8 mouse cellular contexts compared by ENCODE assay signal in the genomic region with DNA sequence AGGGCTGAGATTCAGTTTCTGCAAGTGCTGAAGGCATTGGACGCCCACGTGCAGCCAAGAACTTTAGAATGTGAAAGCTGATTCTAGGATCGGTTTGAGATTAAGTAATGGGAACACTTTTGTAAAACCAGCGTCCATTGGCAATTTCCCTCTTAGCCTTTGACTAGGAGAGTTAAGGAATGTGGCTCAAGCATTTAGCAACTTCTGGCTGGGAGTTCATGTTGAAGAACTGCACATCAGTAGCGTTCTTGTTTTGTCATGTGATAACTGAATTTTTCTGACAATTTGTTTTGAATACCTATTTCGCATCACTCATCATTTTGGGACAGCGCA. TPM values are rescaled to one million over a fixed set of nuclear protein-coding genes. Genes with fewer than 3 reads are reported as not detected.
DNase-seq lines count a peak whose midpoint lies in the region; ATAC-seq and TF ChIP-seq lines count a peak whose summit lies in the region.

No protein-coding gene starts in this region.

- no peak for DNase-seq in liver, adult 2 months (ENCODE audit: extremely low read depth, low read depth, low spot score)
- no peak for DNase-seq in liver
- DNase-seq in embryonic facial prominence, embryonic 14.5 days (ENCODE audit: low spot score): no peak
- no peak for DNase-seq in thymus, postnatal 0 days (ENCODE audit: low spot score)
- DNase-seq in urinary bladder, postnatal 36 days (ENCODE audit: low spot score in 2 of 2): no peak
- DNase-seq in adrenal gland, adult 18-20 months (ENCODE audit: low spot score in 2 of 2): no peak

- ATAC-seq in embryonic facial prominence, embryonic 14.5 days (ENCODE audit: low read depth): no peak
- no peak; the same call in none of the 2 replicates for ATAC-seq in intestine, embryonic 16.5 days
- ATAC-seq in neural tube, embryonic 14.5 days (ENCODE audit: low read depth): peak; percentile 12

- peak overlapping the region; percentile 80 for H3K4me2 ChIP-seq in embryonic facial prominence, embryonic 14.5 days (ENCODE audit: low read depth, low read length)
- peak overlapping the region; percentile 79 for H3K4me2 ChIP-seq in intestine, embryonic 16.5 days (ENCODE audit: low read depth, low read length)
- H3K4me2 ChIP-seq in neural tube, embryonic 14.5 days (ENCODE audit: low read depth, low read length): peak overlapping the region; percentile 85

- peak overlapping the region; percentile 91 for H3K4me3 ChIP-seq in liver, adult 2 months (ENCODE audit: insufficient read depth, low read depth, low read length)
- H3K4me3 ChIP-seq in embryonic facial prominence, embryonic 14.5 days (ENCODE audit: low read depth, low read length): peak overlapping the region; percentile 85
- H3K4me3 ChIP-seq in intestine, embryonic 16.5 days (ENCODE audit: low read length): peak overlapping the region; percentile 89
- H3K4me3 ChIP-seq in neural tube, embryonic 14.5 days (ENCODE audit: low read depth, low read length): peak overlapping the region; percentile 76

- no peak overlapping the region; the same call in 1 of the 2 replicates for H3K27ac ChIP-seq in liver, adult 2 months (replicated peaks; ENCODE audit: insufficient read depth, low read depth, low read length)
- H3K27ac ChIP-seq in embryonic facial prominence, embryonic 14.5 days (replicated peaks; ENCODE audit: low read depth, low read length): no peak overlapping the region
- peak overlapping the region; percentile 45; the same call in 1 of the 2 replicates for H3K27ac ChIP-seq in intestine, embryonic 16.5 days (ENCODE audit: low read length)
- peak overlapping the region; percentile 67; the same call in 1 of the 2 replicates for H3K27ac ChIP-seq in neural tube, embryonic 14.5 days (ENCODE audit: low read depth, low read length)

- H3K9ac ChIP-seq in liver, adult 2 months (ENCODE audit: low read depth, low read length): peak overlapping the region; percentile 25
- H3K9ac ChIP-seq in embryonic facial prominence, embryonic 14.5 days (ENCODE audit: low read depth, low read length): peak overlapping the region; percentile 86
- peak overlapping the region; percentile 87 for H3K9ac ChIP-seq in intestine, embryonic 16.5 days (ENCODE audit: low read depth, low read length)
- H3K9ac ChIP-seq in neural tube, embryonic 14.5 days (replicated peaks; ENCODE audit: low read depth, low read length): peak overlapping the region; percentile 68

- TF ChIP-seq CTCF in liver, adult 2 months (IDR thresholded peaks at IDR 0.05; ENCODE audit: low read depth, low read length): no peak

- peaks cover 6% of the 10 kb centered on the region; the same call in 1 of the 2 replicates for H3K36me3 ChIP-seq in liver, adult 2 months (ENCODE audit: control insufficient read depth, insufficient read depth, low read length)
- H3K36me3 ChIP-seq in embryonic facial prominence, embryonic 14.5 days (ENCODE audit: control insufficient read depth, insufficient read depth, low read length): peaks cover 3% of the 10 kb centered on the region; the same call in 1 of the 2 replicates
- H3K36me3 ChIP-seq in intestine, embryonic 16.5 days (ENCODE audit: control insufficient read depth, insufficient read depth, low read length): no peaks in the 10 kb centered on the region
- H3K36me3 ChIP-seq in neural tube, embryonic 14.5 days (ENCODE audit: control insufficient read depth, insufficient read depth, low read length): no peaks in the 10 kb centered on the region

- no peaks in the 10 kb centered on the region for H3K27me3 ChIP-seq in liver, adult 2 months (ENCODE audit: control insufficient read depth, insufficient read depth, low read length)
- no peaks in the 10 kb centered on the region for H3K27me3 ChIP-seq in embryonic facial prominence, embryonic 14.5 days (replicated peaks; ENCODE audit: control insufficient read depth, insufficient read depth, low read length)
- H3K27me3 ChIP-seq in intestine, embryonic 16.5 days (replicated peaks; ENCODE audit: control insufficient read depth, insufficient read depth, low read length): no peaks in the 10 kb centered on the region
- no peaks in the 10 kb centered on the region for H3K27me3 ChIP-seq in neural tube, embryonic 14.5 days (ENCODE audit: control insufficient read depth, insufficient read depth, low read length)

- no peaks in the 10 kb centered on the region for H3K9me3 ChIP-seq in embryonic facial prominence, embryonic 14.5 days (ENCODE audit: control insufficient read depth, low read length)
- H3K9me3 ChIP-seq in intestine, embryonic 16.5 days (ENCODE audit: control insufficient read depth, low read length): no peaks in the 10 kb centered on the region
- no peaks in the 10 kb centered on the region for H3K9me3 ChIP-seq in neural tube, embryonic 14.5 days (ENCODE audit: control insufficient read depth, low read length)

- H3K79me2 ChIP-seq in liver, adult 2 months (ENCODE audit: control insufficient read depth, insufficient read depth, low read length): no peaks in the 10 kb centered on the region; the same call in 1 of the 2 replicates

- peaks cover 4% of the 10 kb centered on the region; the same call in 1 of the 2 replicates for H3K4me1 ChIP-seq in liver, adult 2 months (ENCODE audit: control insufficient read depth, insufficient read depth, low read length)
- H3K4me1 ChIP-seq in embryonic facial prominence, embryonic 14.5 days (ENCODE audit: control insufficient read depth, insufficient read depth, low read length): peaks cover 8% of the 10 kb centered on the region; the same call in 1 of the 2 replicates
- H3K4me1 ChIP-seq in intestine, embryonic 16.5 days (ENCODE audit: control insufficient read depth, insufficient read depth, low read length): no peaks in the 10 kb centered on the region
- H3K4me1 ChIP-seq in neural tube, embryonic 14.5 days (ENCODE audit: control insufficient read depth, insufficient read depth, low read length): peaks cover 4% of the 10 kb centered on the region; the same call in 1 of the 2 replicates

- no peak for TF ChIP-seq POLR2A in liver, adult 2 months (IDR thresholded peaks at IDR 0.05; ENCODE audit: extremely low read depth, insufficient read depth, low read length)

- 35% methylated on average over 7 of the region's 7 CpGs for WGBS in liver, adult 2 months
- 35% methylated on average over 7 of the region's 7 CpGs for WGBS in embryonic facial prominence, embryonic 14.5 days
- 33% methylated on average over 7 of the region's 7 CpGs for WGBS in intestine, embryonic 16.5 days
- 40% methylated on average over 7 of the region's 7 CpGs for WGBS in neural tube, embryonic 14.5 days

RNA-seq across cellular contexts. Expression of gene Yae1d1, which starts 0.3 kb away (rescaled TPM):
- total RNA-seq in liver, adult 2 months (2014; rRNA removed): 16.3 and 18.4 TPM in 2 replicates
- polyA plus RNA-seq in liver, adult 2 months (2012; rRNA removed): 7.5 and 11.0 TPM in 2 replicates
- 60.7 and 62.6 TPM in 2 replicates for polyA plus RNA-seq in embryonic facial prominence, embryonic 14.5 days (2014; fragmentation: Nextera tagmentation; extraction: Ambion mirVana)
- 52.6 and 63.2 TPM in 2 replicates for polyA plus RNA-seq in intestine, embryonic 16.5 days (2015; fragmentation: Nextera tagmentation; extraction: Ambion mirVana)
- 79.4 and 87.9 TPM in 2 replicates for polyA plus RNA-seq in neural tube, embryonic 14.5 days (2014; fragmentation: Nextera tagmentation; extraction: Ambion mirVana)
- polyA plus RNA-seq in thymus, postnatal 0 days (2015; fragmentation: Nextera tagmentation; extraction: Ambion mirVana): 55.3 and 57.6 TPM in 2 replicates
- total RNA-seq in adrenal gland, adult 18-20 months (2021): 10 to 100 TPM; 26.2 to 27.2 TPM

RNA-seq across cellular contexts. Expression of gene Rala, which starts 49.4 kb away (rescaled TPM):
- 15.6 and 17.3 TPM in 2 replicates for total RNA-seq in liver, adult 2 months (2014; rRNA removed)
- 8.5 and 9.3 TPM in 2 replicates for polyA plus RNA-seq in liver, adult 2 months (2012; rRNA removed)
- polyA plus RNA-seq in embryonic facial prominence, embryonic 14.5 days (2014; fragmentation: Nextera tagmentation; extraction: Ambion mirVana): 97.6 and 103 TPM in 2 replicates
- polyA plus RNA-seq in intestine, embryonic 16.5 days (2015; fragmentation: Nextera tagmentation; extraction: Ambion mirVana): 89.6 and 94.9 TPM in 2 replicates
- polyA plus RNA-seq in neural tube, embryonic 14.5 days (2014; fragmentation: Nextera tagmentation; extraction: Ambion mirVana): 202 and 224 TPM in 2 replicates
- polyA plus RNA-seq in thymus, postnatal 0 days (2015; fragmentation: Nextera tagmentation; extraction: Ambion mirVana): 84.1 and 85.6 TPM in 2 replicates
- total RNA-seq in adrenal gland, adult 18-20 months (2021): 10 to 100 TPM; 51.6 to 60.8 TPM

Comparison
In these comparisons a context has a peak if more than half of its experiments do, and no peak if none do; other contexts are left out.
1. H3K27ac ChIP-seq: peak in intestine, embryonic 16.5 days (single experiment) and neural tube, embryonic 14.5 days (single experiment); none in liver, adult 2 months (single experiment) and embryonic facial prominence, embryonic 14.5 days (single experiment).
2. H3K9ac ChIP-seq: peak in every context shown above with its lines; median percentile 87 in intestine, embryonic 16.5 days; 86 in embryonic facial prominence, embryonic 14.5 days; 68 in neural tube, embryonic 14.5 days; 25 in liver, adult 2 months.
3. Peak in every context shown above with its lines, with median percentiles within 50 percentile points of each other: H3K4me3 ChIP-seq and H3K4me2 ChIP-seq.